Mouse (Mus musculus): ENCODE measurements around the gene Btbd35f16.

The Btbd35f16 gene

GRCm38 (mm10) chrX:3956902-3957301, at the start of gene Btbd35f16:
Btbd35f16 (minus strand) TSS chrX:3957002.
- WGBS, result no CpG with 5 or more reads among the region's 3 CpGs

Measured in cerebral cortex, adult 2 months (tissue).